Mouse (Mus musculus) adrenal gland, postnatal 14 days (tissue): ENCODE data around the gene Gcnt2. TPM values are rescaled to one million over a fixed set of nuclear protein-coding genes. Genes with fewer than 3 reads are reported as not detected.
"Not testable (repeated sequence)": the region's sequence is repeated elsewhere in the genome, so short reads cannot be mapped to it uniquely, and the experiment has no call there.

Experiments used
- DNase-seq: peaks from one replicate; pipeline ENCODE4 v3.0.0; 2021; ENCODE audit warnings: mixed read lengths
- total RNA-seq: library from RNA; stranded (reverse); gene quantifications from 2 replicates; pipeline ENCODE4 v1.2.3, GENCODE M21; 2021

Gcnt2 gene
- total RNA-seq, 1 experiment from 2014 or later: 11.3 TPM

DNA sequence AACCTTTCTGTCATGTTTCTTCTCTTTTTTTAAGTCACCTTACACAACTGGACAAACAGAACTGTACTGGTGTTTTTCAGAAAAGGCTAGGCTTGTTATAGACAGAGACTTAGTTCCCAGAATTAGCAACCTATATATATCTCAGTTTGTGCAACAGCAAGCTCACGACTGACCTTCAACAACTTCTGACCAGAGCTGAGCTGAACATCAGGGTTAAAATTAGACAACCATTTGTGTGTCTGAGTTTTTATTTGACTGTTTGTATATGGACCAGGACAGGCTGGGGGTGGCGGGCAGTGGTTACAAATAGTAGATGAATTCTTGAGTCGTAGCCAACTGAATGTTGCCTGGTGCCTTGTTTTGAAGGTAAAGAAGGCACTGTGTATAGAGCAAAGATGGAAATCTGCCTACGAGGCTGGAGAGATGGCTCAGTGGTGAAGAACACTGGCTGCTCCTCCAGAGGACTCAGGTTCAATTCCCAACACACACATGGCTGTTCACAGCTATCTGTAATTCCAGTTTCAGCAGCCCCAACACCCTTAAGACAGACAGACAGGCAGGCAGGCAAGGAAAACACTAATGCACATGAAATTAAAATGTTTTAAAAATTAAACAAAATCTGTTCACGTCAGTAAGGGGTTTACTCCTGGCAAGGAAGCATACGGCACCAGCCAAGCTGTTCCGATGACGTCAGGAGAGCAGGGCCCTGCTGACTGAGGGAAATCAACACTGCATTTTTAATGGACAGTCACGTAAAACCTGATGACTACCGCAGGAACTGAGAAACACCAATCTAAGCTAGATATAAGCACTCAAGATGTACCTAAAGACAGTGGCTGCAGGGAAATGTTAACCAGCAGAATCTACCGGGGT is 79.2 kb downstream of the Gcnt2 start:
- DNase-seq: no peak

DNA sequence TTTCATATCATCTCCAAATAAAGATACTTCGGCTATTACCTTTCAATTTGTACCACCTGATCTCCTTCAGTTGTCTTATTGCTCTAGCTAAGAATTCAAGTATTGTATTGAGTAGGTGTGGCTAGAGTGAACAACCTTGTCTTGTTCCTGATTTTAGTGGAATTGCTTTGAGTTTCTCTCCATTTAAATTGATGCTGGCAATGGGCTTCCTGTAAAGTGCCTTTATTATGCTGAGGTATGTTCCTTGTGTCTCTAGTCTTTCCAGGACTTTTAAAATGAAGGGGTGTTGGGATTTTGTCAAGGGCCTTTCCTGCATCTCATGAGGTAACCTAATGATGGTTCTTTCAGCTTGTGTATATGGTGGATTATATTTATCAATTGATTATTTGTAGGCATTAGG is 83.5 kb downstream of the Gcnt2 start:
- DNase-seq: no peak

DNA sequence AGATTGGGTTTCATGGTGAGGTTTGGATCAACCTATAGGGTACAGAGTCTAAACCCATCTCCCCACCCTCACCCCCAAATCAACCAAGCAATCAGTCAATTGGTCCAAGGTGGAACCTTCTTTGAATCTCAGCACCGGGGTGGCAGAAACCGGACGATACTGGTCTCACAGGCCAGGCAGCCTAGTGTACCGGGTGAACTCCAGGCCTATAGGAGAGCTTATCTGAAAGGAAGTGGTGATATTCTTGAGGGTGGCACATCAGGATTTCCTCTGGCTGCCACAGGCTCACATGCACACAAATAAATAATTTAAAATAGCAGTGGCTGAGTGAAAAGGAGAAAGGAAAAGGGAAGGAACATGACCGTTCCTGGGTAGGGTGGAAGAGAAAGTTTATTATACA is 84.4 kb downstream of the Gcnt2 start:
- no peak for DNase-seq

DNA sequence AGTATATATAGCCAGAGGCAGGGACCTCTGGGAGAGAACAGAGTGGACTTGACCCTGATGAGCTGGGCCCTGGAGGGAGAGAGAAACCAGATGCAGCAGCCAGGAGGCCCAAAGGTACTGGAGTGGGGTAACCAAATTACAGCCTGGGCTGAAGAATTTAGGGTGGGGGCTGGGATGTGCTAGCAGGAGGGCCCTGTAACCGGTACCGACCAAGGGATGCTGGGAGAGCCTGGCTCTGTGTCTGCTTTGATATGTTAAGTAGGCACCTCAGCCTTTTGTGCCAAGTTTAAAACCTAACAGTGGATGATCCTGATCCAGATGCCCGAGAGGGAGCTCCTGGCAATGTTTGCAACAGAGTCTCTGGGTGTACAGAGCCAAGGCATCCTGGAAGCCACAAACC is 84.8 kb downstream of the Gcnt2 start:
- DNase-seq: peak; percentile 10

DNA sequence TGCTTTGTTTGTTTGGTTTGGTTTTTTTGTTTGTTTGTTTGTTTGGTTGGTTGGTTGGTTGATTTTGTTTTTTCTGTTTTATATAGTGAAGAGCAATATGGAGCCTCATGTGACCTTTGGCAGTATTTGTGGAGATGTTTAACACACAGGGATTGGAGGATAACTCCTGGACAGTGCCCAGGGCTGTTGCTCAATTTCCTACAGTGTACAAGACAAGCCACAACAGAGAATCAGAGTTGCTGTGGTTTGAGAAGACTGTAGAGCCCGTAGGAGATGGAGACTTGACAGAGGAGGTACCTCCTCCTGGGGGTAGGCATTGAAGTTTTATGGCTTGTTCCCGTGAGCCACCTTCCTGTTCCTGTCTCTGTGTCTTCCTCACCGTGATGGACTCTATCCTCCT is 87.0 kb downstream of the Gcnt2 start:
- DNase-seq: no peak

DNA sequence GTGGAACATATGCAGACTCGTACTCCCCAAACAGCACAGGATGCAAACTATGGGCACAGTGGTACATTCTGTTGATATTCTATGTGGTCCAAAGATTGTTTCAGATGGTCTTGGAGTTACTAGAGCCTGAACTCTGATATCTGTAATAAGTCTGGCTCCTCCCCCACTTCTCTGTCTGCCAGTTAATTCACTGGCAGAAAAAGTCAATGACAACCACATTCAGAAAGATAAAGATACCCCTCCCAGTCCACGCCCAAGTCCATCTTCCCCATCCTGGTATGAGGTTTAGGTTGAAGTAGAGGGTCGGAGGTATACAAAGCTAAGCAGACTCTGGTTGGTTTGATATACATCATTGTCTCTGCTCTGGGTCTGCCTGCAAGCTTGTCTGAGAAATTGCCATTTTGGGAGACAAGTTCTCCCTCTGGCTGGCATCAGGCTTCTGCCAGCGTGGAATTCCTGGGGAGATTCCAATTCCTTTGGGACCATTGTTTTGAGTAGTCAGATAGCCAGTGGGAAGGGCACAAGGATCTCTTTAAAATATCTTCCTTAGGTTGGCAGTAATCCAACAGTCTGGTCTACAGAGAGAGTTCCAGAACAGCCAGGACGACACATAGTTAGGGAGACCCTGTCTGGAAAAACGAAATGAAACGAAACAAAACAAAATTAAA is 88.1 kb downstream of the Gcnt2 start:
- no peak for DNase-seq

DNA sequence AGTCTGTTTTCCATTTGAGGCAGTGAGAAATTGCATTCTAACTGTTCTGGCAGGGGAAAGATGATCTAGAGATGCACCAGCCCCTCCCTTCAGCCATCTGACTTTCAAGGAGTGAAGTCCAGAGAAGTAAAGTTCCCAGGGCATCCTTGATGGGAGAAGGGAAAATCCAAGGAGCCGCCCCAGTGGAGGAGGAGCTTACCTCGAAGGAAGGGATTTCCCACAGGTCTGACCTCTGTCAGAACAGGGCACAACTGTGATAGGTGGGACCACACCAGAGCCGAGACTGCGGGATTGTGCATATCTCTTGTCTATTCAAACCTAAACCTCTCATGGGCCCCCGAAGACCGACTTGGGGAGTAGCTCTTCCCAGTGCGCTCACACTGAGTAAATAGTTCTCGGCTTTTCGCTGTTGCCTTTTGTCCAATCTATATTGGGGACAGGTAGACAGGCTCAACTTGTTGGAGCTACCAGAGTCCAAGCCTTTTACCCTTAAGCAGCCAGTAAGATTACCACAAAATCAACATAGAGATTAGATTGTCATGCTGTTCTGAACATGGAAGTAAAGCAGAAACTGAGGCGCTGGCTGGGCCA is 91.9 kb downstream of the Gcnt2 start:
- DNase-seq: no peak

DNA sequence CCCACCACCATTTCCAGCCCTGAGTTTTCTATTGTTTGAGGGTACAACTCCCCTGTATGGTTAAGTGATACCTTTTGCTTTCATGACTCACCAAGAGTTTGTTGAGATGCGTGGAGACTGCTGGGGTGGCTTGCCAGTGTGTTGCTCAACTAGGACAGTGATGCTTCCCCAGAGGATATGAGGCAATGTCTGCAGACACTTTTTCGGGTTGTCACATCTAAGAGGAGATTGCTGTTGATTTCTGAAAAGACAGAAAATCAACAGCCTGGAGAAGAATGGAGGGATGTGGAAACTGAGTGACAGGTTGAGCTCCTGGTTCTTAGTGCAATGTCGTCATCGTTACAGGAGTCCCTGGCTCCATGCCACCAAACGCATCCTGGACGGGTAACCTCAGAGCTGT is 93.7 kb downstream of the Gcnt2 start:
- DNase-seq: no peak

DNA sequence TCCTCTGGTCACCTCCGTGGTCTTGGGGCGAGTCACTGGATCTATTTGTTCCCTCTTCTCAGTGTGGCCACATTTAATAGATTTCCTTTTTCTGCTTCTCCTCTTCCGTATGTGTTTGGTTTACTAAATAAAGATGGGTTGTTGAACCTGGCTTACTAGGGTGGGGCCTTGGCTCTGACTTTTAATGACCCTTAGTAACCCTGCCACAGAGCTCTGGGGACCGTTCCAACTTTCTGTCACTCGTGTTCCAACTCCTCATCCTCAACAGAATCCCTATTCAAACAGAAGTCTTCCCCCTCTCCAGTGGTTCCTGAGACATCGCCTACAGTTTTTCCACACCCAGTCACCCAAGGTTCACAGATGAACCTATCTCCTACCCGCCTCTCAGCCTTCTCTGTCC is 96.2 kb downstream of the Gcnt2 start:
- DNase-seq: no peak

DNA sequence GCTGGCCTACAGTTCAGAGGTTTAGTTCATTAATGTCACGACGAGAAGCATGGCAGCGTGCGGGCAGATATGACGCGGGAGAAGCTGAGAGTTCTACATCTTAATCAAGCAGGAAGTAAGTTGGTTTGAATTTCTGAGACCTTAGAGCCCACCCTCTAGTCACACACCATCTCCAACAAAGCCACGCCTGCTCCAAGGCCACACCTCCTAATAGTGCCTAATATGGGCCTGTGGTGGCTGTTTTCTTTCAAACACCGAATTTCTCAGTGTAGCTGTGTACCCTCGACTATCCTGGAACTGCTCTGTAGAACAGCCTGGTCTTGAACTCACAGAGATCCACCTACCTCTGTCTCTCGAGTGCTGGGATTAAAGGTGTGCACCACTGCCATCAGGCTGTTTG is 108.1 kb downstream of the Gcnt2 start:
- DNase-seq: no peak

DNA sequence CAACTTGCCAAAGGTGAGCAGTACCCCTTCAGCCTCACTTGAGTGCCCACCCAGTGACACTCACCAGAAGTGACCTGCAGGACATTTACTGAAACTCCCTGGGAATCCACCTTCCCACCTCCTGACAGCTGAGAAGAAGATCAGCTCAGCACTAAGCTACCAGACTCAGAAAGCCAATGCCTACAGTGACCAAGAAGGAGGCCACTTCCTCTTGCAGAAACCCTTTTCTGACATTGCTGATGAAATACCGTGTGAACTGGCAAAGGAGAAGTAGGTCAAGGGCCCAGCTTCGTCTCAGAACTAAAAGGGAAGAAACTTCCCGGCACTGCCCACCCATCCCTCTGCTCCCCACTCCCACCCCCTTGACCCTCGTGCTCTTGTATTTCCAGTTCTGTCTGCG is 109.0 kb downstream of the Gcnt2 start:
- peak; percentile 17 for DNase-seq

DNA sequence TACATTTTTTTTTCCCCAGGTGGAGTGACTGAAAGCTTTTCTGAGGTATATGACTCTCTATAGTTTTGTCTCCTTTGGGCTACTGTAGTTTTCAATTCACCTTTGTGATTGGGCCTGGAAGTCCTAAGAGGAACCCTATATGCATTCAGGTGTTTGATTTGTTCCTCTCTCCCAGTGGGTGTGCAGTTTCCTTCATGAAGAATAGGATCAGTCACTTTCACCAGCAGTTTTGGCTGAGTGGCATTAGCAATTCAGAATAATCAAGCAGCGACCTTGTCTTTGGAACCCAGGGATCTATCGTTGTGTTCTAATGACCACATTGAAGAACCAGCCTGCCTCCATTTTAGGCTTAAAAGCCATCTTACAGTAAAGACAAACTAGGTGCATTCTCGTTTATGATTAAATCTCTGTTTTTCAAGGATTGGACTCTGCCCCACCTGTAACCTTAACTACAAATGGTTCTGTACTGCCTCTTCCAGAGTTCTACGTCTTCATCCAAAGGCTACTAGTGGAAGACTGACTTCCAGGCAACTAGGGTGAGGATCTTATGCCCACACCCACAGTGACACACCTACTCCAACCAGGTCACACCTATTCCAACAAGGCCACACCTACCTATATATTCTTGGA is 110.3 kb downstream of the Gcnt2 start:
- DNase-seq: no peak

DNA sequence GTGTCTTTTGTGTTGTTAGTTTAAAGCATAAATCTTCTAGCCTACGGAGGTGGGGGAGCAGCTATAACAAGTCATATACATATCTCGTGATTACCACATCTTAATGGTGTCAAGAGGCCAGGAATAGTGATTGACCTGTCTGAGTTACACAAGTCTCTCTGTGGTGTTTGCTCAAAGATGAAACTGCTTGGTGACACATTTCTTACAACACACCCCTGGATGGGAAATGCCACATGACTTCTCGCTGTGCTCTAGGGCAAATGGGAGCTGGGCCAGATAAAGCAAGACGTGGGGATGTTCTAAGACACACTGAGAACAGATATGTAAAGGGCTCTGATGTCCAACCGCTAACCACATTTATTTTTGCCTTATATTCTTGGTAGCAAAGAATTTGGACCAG is 111.7 kb downstream of the Gcnt2 start:
- DNase-seq: peak; percentile 24

DNA sequence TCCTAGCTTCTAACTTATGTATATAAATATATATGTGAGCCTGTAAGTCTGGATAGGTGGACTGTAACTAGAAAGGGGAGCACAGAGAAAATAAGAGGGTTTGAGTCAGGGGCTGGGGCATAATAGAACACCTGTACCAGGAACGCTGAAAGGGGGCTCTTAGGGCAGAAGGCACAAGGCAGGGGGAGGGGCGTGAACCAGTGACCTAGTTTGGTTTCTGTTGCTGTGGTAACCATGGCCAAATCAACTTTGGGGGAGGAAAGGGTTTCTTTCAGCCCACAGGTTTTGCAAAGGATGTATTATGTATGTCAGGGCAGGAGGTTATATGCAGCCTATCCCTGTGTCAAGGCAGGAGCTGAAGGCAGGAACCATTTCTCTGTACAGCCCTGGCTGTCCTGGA is 112.3 kb downstream of the Gcnt2 start:
- DNase-seq: no peak

DNA sequence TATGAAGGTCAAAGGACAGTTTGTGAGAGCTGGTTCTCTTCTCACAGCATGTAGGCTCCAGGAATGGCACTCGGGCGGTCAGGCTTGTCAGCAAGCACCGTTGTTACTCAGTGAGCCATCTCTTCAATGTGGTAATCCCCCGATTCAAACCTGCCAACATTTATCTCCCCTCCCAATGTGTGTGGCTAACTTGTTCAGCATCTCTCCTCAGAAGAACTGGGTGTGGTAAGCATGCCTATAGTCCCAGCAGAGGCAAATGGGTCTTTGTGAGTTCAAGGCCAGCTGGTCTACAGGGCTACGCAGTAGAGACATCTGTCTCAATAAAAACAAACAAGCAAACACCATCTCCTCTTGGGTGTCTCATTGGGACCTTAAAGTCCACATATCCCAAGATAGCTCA is 113.4 kb downstream of the Gcnt2 start:
- no peak for DNase-seq

DNA sequence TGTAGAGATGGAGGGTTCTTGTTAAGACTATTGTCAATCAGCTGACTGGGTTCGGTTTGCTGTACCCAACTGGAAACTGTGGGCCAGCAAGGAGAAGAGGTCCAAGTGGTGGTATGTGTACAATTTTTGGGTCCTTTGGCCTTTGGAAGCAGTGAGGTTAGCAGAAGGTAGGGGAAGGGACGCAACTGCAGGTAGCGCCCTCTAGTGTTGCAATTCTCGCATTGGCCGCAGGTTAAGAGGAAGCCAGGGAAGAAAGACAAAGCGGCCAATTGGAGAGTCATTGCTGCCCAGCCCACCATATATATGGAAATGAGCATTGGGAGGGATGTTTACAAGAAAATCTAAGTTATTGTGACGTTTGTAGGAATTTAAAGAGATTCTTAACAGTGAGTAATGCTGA is 118.1 kb downstream of the Gcnt2 start:
- DNase-seq: peak; percentile 73

DNA sequence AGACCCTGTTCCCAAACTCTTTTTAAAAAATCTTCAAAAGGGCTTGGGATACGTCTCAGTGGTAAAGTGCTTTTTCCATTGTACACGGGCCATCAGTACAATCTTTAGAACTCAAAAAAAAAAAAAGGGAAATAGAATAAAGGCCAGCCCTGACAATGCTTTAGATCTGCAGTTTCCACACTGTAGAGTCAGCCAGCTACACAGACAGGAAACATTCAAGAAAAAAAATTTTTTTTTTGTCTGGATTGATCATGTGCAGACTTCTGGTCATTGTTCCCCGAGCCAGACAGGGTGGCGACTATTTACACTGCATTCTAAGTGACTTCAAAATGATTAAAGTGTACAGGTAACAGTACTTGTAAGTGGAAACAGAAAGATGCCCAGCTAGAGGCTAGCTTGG is 119.1 kb downstream of the Gcnt2 start:
- no peak for DNase-seq

DNA sequence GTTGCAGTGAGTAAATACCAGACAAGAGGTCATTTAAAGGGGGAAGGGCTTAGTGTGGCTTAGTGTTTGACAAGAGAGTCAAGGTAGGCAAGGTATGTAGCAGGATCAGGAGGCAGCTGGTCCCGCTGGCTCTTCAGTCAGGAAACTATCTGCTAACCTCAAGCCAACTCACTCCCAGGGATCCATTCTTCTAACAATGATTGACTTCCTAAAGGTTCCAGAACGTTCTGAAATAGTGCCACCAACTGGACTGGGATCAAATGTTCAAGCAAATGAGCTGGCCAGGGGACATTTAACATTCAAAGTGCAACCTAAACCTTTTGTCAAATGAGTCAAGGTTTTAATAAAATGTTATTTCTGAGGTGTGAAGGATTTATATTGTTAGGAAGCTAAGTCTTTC is 119.8 kb downstream of the Gcnt2 start:
- no peak for DNase-seq

DNA sequence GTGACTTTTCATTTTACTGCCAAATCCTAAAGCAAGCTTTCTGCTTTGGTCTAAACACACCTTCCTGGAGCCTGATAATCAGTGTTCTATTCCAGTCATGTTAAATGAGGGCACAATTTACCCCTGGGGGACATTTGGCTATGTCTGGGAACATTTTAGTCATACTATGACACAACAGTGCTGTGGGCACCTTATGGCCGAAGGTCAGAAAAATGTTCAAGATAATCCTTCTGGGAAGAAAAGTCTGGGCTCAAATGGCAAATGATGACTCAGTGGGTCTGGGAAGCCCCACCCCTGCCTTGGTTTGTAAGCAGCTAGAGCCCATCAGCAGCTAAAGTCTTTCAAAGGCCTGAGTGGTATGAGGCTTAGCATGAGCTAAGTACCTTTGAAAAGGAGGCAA is 123.2 kb downstream of the Gcnt2 start:
- DNase-seq: peak; percentile 30

DNA sequence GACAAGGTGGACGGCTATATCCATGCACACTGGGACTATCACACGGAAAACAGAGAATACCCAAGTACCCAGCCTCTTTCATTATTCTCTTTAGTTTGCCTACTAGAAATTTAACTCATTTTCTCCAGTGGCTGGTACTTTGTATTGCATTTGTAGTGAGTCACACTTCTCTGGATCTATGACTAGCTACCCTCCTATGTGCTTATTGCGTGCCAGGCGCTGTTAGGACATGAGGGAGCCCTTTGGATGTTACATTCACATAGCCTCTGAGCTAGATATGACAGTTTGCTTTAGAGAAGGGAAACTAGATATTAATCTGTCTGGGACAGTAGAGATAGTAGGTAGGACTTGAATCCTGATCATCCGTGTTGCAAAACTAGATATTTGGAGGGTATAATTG is 126.5 kb downstream of the Gcnt2 start:
- DNase-seq: no peak

DNA sequence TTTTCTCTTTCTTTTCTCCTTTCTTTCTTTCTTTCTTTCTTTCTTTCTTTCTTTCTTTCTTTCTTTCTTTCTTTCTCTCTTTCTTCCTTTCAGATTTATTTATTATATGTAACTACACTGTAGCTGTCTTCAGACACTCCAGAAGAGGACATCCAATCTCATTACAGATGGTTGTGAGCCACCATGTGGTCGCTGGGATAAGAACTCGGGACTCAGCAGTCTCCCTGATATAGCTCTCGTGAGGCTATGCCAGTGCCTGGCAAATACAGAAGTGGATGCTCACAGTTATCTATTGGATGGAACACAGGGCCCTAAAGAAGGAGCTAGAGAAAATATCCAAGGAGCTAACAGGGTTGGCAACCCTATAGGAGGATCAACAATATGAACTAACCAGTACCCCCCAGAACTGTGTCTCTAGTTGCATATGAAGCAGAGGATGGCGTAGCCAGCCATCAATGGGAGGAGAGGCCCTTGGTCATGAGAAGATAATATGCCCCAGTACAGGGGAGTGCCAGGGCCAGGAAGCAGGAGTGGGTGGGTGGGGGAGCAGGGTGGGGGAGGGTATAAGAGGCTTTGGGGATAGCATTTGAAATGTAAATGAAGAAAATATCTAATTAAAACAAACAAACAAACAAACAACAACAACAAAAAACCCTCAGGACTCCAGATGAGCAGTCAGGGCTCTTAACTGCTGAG is 128.2 kb downstream of the Gcnt2 start:
- not testable (repeated sequence) for DNase-seq

DNA sequence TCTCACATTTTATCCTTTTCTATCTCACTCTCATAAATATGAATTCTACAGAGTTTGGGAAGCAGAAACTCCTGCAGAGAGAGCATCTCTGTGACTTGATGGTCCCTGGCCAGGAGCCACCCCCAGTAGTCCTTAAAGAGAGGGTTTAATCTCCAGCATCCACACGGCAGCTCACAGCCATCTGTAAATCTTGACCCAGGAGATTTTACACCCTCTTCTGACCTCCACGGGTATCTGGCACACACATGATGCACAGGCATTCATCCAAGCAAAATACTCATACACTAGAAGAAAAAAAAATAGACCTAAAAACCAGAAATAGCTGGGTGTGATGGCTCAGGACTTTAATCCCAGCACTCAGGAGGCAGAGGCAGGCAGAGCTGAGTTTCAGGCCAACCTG is 128.9 kb downstream of the Gcnt2 start:
- DNase-seq: no peak
